Mouse (Mus musculus): ENCODE results near the gene Ncor2. TPM values are rescaled to one million over a fixed set of nuclear protein-coding genes. Genes with fewer than 3 reads are reported as not detected.

Gene Ncor2
- polyA plus RNA-seq, 1 experiment from 2014 or later, result 19.2 TPM

DNA sequence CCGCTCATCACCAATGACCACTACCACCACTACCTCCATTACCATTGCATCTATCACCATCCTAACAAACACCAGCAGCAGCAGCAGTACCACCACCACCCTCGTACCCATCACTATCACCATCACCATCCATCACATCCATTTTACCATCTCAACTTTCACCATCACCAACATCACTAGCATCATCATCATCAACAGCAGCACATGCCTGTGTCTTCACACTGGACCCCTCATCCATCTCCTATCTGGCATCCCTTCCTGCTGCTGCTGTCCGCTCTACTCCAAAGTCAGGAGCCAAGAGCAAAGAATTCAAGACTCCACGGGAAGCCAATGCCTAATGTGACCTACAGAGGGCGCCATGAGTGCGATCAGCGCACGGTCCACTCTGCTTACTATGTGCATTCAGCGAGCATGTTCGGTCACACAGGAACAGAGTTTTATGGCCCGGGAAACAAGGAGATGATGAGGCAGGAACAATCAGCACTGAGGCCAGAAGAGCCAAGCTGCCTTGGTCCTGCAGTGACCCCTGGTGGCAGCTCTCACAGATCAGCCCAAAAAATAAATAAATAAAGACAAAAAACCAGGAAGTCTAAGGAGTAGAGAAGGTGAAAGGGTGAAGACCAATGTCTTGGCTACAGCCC lies 71.9 kb downstream of the Ncor2 start:
- H3K9me3 ChIP-seq, result no peaks in the 10 kb centered on the region
- H3K4me1 ChIP-seq, result peaks cover 63% of the 10 kb centered on the region
- peaks cover 93% of the 10 kb centered on the region for H3K36me3 ChIP-seq (replicated peaks)
- H3K27me3 ChIP-seq (replicated peaks; ENCODE audit: low read depth, poor library complexity, severe bottlenecking), result no peaks in the 10 kb centered on the region
- H3K27ac ChIP-seq (replicated peaks), result no peak overlapping the region
- WGBS, result 71% methylated on average over 11 of the region's 11 CpGs
- peak; percentile 63 for DNase-seq (ENCODE audit: low spot score)
- H3K4me3 ChIP-seq, result no peak overlapping the region

DNA sequence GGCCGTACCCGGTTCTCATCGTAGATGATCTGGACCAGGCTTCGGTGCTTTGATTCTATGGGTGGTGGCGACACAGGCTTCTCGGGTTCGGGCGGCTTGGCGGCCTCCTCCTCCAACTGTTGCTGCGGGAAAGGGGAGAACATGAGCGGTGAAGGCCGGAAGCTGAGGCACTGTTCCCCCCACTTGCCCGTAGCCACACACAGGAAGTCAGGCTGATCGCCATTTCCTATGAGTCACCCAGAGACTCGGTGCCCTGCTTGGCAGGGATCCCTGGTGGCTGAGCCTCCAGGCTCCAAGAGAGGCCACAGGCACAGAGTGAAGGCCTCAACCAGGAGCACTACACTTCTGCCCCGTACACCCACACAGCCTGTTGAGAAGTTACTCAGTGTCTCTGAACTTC lies 72.8 kb downstream of the Ncor2 start:
- Histone ChIP-seq H3K27me3 (replicated peaks; ENCODE audit: low read depth, poor library complexity, severe bottlenecking) (no peaks in the 10 kb centered on the region), H3K9me3 (peaks cover 5% of the 10 kb centered on the region; the same call in 1 of the 2 replicates), H3K36me3 (replicated peaks) (peaks cover 98% of the 10 kb centered on the region), H3K4me3 (no peak overlapping the region), H3K27ac (replicated peaks) (peak overlapping the region; percentile 27; the same call in 1 of the 2 replicates), H3K4me1 (peaks cover 54% of the 10 kb centered on the region)
- DNase-seq (ENCODE audit: low spot score), result no peak
- WGBS, result 94% methylated on average over 16 of the region's 16 CpGs

DNA sequence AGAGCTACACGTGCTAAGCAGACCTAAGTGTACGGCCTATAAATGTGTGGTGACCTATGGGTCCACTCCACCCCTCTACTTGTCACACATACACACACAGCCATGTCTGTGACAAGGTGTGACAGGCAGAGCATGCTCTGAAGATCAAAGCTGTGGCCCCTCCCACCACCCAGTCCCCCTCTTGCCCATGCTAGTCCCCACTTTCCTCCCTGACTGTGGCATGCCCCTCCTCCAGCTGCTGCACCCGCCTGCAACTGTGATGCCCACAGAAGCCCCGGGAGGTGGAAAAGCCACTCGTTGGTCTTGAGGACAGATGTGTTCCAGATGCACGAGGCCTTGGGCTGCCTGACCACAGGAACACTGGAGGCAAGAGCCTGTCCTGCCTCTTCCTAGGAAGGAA lies 74.2 kb downstream of the Ncor2 start:
- no peak for DNase-seq (ENCODE audit: low spot score)
- Histone ChIP-seq H3K27me3 (replicated peaks; ENCODE audit: low read depth, poor library complexity, severe bottlenecking) (no peaks in the 10 kb centered on the region), H3K9me3 (peaks cover 5% of the 10 kb centered on the region; the same call in 1 of the 2 replicates), H3K4me3 (no peak overlapping the region), H3K4me1 (peaks cover 40% of the 10 kb centered on the region), H3K27ac (replicated peaks) (0 out of 2 replicates have a peak overlapping the region, but pooled peaks have one; percentile 57), H3K36me3 (replicated peaks) (peaks cover 98% of the 10 kb centered on the region)
- 55% methylated on average over 6 of the region's 6 CpGs for WGBS

DNA sequence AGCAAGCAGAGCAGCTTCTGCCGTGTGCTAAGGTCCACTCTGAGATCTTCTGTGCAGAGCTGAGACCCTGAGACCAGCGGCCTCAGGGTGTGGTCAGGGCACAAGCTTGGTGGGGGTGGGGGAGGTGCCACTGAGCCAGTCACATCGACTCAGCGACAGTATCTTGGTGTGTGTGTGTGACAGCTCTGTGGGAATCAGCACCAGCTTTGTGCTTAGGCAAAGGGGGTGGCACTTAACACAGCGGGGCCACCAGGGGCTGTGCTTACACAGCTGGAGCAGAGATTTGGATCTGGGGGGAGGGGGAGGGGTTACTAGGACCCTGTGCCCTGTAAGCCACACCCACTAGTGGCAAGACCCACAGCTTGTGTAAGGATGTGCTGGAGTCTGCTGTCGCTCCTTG lies 75.6 kb downstream of the Ncor2 start:
- peaks cover 5% of the 10 kb centered on the region; the same call in 1 of the 2 replicates for H3K9me3 ChIP-seq
- peaks cover 35% of the 10 kb centered on the region for H3K4me1 ChIP-seq
- 0 out of 2 replicates have a peak overlapping the region, but pooled peaks have one; percentile 2 for H3K4me3 ChIP-seq
- no peaks in the 10 kb centered on the region for H3K27me3 ChIP-seq (replicated peaks; ENCODE audit: low read depth, poor library complexity, severe bottlenecking)
- H3K27ac ChIP-seq (replicated peaks), result 0 out of 2 replicates have a peak overlapping the region, but pooled peaks have one; percentile 46
- peaks cover 100% of the 10 kb centered on the region for H3K36me3 ChIP-seq (replicated peaks)
- DNase-seq (ENCODE audit: low spot score), result peak; percentile 43
- 25% methylated on average over 6 of the region's 6 CpGs for WGBS

DNA sequence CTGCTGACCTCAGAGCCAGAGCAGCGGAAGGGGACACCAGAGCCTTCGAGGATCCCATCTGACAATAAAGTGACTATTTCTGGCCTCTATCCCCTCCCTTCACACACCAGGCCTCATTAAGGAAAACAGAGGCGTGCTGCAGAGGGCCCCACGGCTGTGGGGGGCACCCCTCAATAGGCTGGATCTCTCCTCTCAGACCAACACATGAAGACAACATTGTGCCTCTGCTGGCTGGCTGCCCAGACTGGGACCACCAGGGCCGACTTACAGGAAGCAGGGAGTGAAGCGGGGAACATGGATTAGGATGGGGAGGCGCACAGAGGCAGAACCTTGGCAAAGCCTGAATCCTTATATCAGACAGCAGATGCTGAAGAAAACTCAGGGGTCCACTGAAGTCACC lies 76.1 kb downstream of the Ncor2 start:
- H3K27me3 ChIP-seq (replicated peaks; ENCODE audit: low read depth, poor library complexity, severe bottlenecking), result no peaks in the 10 kb centered on the region
- H3K9me3 ChIP-seq, result peaks cover 5% of the 10 kb centered on the region; the same call in 1 of the 2 replicates
- no peak overlapping the region for H3K4me3 ChIP-seq
- peaks cover 35% of the 10 kb centered on the region for H3K4me1 ChIP-seq
- H3K36me3 ChIP-seq (replicated peaks), result peaks cover 100% of the 10 kb centered on the region
- H3K27ac ChIP-seq (replicated peaks), result 0 out of 2 replicates have a peak overlapping the region, but pooled peaks have one; percentile 12
- DNase-seq (ENCODE audit: low spot score), result no peak
- WGBS, result 74% methylated on average over 7 of the region's 7 CpGs

DNA sequence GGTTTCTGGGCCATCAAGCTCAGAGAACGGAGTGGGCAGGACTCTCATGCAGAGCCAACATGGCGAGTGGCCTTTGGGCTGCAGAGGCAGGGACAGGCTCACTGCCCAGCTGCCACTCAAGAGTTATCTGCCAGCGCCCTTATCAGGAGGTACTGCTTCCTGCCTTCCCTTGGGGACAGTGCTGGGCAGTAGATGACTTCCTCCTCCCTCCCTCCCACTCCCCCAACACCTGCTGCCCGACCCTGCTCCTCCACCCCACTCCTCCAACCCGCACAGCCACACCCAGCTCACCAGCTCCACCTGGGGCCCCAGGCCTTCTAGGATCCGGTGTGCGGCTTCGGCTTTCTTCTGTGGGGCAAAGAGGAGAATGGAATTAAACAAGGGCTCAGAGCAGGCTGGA lies 76.7 kb downstream of the Ncor2 start:
- 87% methylated on average over 8 of the region's 8 CpGs for WGBS
- peaks cover 5% of the 10 kb centered on the region; the same call in 1 of the 2 replicates for H3K9me3 ChIP-seq
- peaks cover 35% of the 10 kb centered on the region for H3K4me1 ChIP-seq
- H3K36me3 ChIP-seq (replicated peaks), result peaks cover 100% of the 10 kb centered on the region
- H3K27ac ChIP-seq (replicated peaks), result 0 out of 2 replicates have a peak overlapping the region, but pooled peaks have one; percentile 12
- H3K4me3 ChIP-seq, result no peak overlapping the region
- H3K27me3 ChIP-seq (replicated peaks; ENCODE audit: low read depth, poor library complexity, severe bottlenecking), result no peaks in the 10 kb centered on the region
- DNase-seq (ENCODE audit: low spot score), result no peak

DNA sequence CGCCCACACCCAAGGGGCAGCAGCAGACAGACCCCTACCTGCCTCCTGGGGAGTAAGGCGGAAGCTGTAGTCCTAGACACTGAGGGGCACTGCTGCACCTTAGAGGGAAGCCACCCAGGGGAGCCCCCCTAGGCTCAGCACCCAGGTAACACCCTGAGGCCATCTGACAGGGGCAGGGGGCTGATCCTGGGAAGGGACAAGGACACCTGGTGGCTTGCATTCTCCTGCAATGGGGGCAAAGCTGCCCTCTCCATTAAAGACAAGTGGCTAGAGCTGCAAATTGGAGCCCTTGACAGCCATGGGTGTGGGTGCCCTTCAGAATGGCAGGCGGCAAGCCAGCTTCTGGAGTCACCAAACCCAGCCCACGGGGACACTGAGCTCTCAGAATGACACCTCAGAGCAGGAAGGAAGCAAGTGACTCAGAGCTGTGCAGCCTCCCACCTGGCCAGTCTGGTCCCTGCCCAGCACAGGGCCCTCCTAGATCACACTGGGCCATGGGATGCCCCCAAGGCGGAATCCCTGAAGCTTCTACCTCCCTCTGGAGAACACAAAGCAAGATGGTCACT lies 79.2 kb downstream of the Ncor2 start:
- peaks cover 100% of the 10 kb centered on the region for H3K36me3 ChIP-seq (replicated peaks)
- no peak for DNase-seq (ENCODE audit: low spot score)

DNA sequence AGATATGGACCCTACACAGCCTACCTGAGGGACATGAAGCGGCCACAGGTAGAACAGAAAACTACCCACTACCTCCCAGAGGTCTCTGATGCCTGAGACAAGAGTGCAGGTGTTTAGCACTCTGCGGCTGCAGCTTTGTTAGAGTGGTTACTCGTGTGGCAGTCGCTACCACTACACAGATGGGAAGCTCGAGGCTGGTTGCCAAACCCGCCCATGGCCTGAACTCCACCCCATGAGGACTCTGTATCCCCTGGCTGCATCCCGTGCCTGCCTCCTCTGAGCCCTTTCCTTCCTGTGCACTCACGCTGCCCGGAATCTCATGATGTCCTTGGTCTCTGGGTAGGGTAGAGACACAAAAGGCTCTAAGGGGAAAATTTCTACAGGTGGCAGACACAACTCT lies 80.3 kb downstream of the Ncor2 start:
- H3K27me3 ChIP-seq (replicated peaks; ENCODE audit: low read depth, poor library complexity, severe bottlenecking), result no peaks in the 10 kb centered on the region
- no peak overlapping the region for H3K4me3 ChIP-seq
- H3K27ac ChIP-seq (replicated peaks), result no peak overlapping the region
- 93% methylated on average over 9 of the region's 9 CpGs for WGBS
- peaks cover 100% of the 10 kb centered on the region for H3K36me3 ChIP-seq (replicated peaks)
- H3K9me3 ChIP-seq, result peaks cover 5% of the 10 kb centered on the region; the same call in 1 of the 2 replicates
- peaks cover 20% of the 10 kb centered on the region for H3K4me1 ChIP-seq
- no peak for DNase-seq (ENCODE audit: low spot score)

More for the DNA sequence above, 79.2 kb downstream of the Ncor2 start:
- Histone ChIP-seq H3K9me3 (peaks cover 5% of the 10 kb centered on the region; the same call in 1 of the 2 replicates), H3K27ac (replicated peaks) (no peak overlapping the region), H3K27me3 (replicated peaks; ENCODE audit: low read depth, poor library complexity, severe bottlenecking) (no peaks in the 10 kb centered on the region), H3K4me1 (peaks cover 28% of the 10 kb centered on the region), H3K4me3 (no peak overlapping the region)
- WGBS, result 88% methylated on average over 5 of the region's 5 CpGs

DNA sequence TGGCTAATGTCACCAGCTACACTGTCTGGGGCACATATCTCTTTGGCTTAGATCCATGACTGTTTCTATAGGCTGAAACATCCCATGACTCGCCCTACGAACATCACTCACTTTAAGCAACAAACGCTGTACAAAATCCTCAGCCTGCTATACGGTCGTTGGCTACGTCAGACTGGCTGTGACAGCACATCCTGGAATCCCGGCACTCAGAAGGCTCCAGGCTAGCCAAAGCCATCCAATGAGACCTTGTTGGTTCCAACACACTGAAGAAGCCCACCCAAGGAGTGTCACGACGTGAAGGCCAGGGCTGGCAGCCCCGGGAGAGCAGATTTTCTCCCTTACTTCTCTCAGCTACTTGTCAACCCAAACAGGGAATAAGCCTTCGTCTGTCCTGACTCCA lies 82.7 kb downstream of the Ncor2 start:
- 88% methylated on average over 11 of the region's 11 CpGs for WGBS
- H3K36me3 ChIP-seq (replicated peaks), result peaks cover 100% of the 10 kb centered on the region

DNA sequence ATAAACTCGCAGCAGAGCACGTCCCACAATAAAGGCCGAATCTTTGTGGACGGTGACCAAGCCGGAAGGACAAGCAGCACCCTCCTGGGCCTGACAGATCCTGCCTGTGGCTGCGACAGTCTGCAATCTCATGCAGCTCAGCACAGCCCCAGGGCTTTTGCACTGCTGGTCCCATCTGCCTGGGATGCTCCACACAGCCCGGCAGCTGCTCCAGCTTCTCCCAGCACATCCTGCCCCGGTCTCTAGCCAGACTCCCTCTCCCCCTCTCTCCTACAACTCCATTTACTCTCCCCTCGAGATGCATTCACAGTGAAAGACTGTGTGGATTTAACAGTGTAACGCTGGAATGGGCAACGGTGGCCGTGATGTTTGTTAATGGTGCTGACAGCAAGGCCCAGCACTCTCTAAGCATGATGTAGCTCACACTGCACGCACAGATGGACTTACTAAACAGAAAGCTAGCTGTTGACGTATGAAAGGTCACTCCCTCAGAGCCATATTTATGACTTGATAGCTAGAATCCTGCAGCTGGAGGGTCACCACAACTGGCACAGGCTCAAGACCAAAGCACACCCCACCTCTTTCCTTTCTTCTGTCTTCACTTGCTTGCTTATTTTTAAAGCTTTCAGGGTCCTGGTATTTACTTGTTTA lies 83.4 kb downstream of the Ncor2 start:
- Histone ChIP-seq H3K4me1 (peaks cover 10% of the 10 kb centered on the region), H3K36me3 (replicated peaks) (peaks cover 100% of the 10 kb centered on the region), H3K27ac (replicated peaks) (no peak overlapping the region), H3K4me3 (no peak overlapping the region), H3K27me3 (replicated peaks; ENCODE audit: low read depth, poor library complexity, severe bottlenecking) (no peaks in the 10 kb centered on the region), H3K9me3 (peaks cover 2% of the 10 kb centered on the region; the same call in 1 of the 2 replicates)
- DNase-seq (ENCODE audit: low spot score), result no peak
- 89% methylated on average over 14 of the region's 14 CpGs for whole genome bisulfite sequencing

More for the DNA sequence above, 82.7 kb downstream of the Ncor2 start:
- H3K9me3 ChIP-seq, result peaks cover under 1% of the 10 kb centered on the region; the same call in 1 of the 2 replicates
- DNase-seq (ENCODE audit: low spot score), result no peak
- no peaks in the 10 kb centered on the region for H3K27me3 ChIP-seq (replicated peaks; ENCODE audit: low read depth, poor library complexity, severe bottlenecking)
- H3K4me3 ChIP-seq, result no peak overlapping the region
- H3K27ac ChIP-seq (replicated peaks), result no peak overlapping the region
- H3K4me1 ChIP-seq, result peaks cover 10% of the 10 kb centered on the region

DNA sequence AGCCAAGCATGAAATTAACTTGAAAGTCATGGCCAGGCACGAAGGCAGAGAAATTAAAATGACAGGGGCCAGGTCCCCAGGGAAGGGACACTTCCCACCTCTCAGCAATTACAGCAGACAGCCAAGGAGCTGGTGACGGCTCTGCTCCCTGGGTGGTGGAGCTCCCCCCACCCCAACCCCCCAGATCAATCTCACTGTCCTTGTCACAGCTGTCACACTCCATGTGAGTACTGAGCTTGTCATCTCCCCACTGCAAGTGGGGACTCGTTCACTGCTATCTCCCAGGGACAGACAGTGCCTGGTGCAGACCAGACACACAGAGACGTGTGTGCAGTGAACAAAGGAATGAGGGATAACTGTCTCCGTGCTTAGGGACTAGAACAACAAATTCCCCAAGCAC lies 85.2 kb downstream of the Ncor2 start:
- H3K36me3 ChIP-seq (replicated peaks), result peaks cover 100% of the 10 kb centered on the region
- H3K4me3 ChIP-seq, result no peak overlapping the region
- WGBS, result 48% methylated on average over 5 of the region's 5 CpGs
- H3K4me1 ChIP-seq, result peaks cover 15% of the 10 kb centered on the region
- H3K27me3 ChIP-seq (replicated peaks; ENCODE audit: low read depth, poor library complexity, severe bottlenecking), result no peaks in the 10 kb centered on the region
- H3K27ac ChIP-seq (replicated peaks), result peak overlapping the region; percentile 8; the same call in 1 of the 2 replicates
- no peak for DNase-seq (ENCODE audit: low spot score)
- H3K9me3 ChIP-seq, result peaks cover 14% of the 10 kb centered on the region

DNA sequence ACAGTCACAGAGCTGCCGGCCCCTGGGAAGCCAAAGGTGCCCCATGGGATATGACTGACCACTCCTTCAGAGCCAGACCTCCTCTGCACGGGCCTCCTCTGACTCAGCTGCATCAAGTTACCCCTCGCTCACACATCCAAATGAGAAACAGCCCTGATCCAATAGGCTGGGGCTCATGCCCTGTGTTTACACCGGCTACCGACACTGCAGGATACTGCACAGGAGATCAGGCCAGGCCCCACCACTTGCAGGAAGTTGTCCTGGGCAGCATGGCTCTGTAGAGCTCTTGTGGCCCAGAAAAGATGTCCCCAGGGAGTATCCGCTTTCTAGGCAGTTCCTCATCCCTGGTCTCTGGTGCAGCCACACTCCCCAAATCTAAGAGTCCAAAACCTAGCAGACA lies 90.9 kb downstream of the Ncor2 start:
- WGBS, result 58% methylated on average over 6 of the region's 6 CpGs
- peaks cover 100% of the 10 kb centered on the region for H3K36me3 ChIP-seq (replicated peaks)
- DNase-seq (ENCODE audit: low spot score), result peak; percentile 35

More for the DNA sequence above, 90.9 kb downstream of the Ncor2 start:
- H3K27me3 ChIP-seq (replicated peaks; ENCODE audit: low read depth, poor library complexity, severe bottlenecking), result no peaks in the 10 kb centered on the region
- H3K9me3 ChIP-seq, result peaks cover 14% of the 10 kb centered on the region
- peaks cover 17% of the 10 kb centered on the region for H3K4me1 ChIP-seq
- no peak overlapping the region for H3K27ac ChIP-seq (replicated peaks)
- H3K4me3 ChIP-seq, result no peak overlapping the region

Data from embryonic facial prominence, embryonic 10.5 days (tissue).